Mouse (Mus musculus) ES-E14 (cell line): ENCODE measurements around the gene Crebrf. TPM values are rescaled to one million over a fixed set of nuclear protein-coding genes. Genes with fewer than 3 reads are reported as not detected.

Experiments used
- DNase-seq: peaks from one replicate; pipeline ENCODE4 v3.0.0-alpha.2; 2013; ENCODE audit warnings: low read depth, low spot score
- H3K27ac ChIP-seq: 2 replicates; pipeline ENCODE4 v1.5.1; 2012; ENCODE audit warnings: low read depth, mild to moderate bottlenecking, low read length, moderate library complexity, mixed read lengths; ENCODE audit not compliant: poor library complexity, insufficient read depth, severe bottlenecking
- H3K36me3 ChIP-seq: 2 replicates; pipeline ENCODE4 v1.6.1; 2012; ENCODE audit warnings: mild to moderate bottlenecking, low read length, moderate library complexity, mixed read lengths; ENCODE audit not compliant: control insufficient read depth, poor library complexity, insufficient read depth, severe bottlenecking
- H3K4me1 ChIP-seq, 2 experiments: fragments of 150-350 bp in 1 of 2; sonication (generic) in 1 of 2; 2 replicates each; pipeline ENCODE4 v1.6.1; 2012; ENCODE audit warnings: low read length in 2 of 2, mild to moderate bottlenecking in 1 of 2, mixed read lengths in 1 of 2; ENCODE audit not compliant: control insufficient read depth in 2 of 2, insufficient read depth in 2 of 2, poor library complexity in 1 of 2
- H3K4me3 ChIP-seq, 2 experiments: fragments of 150-350 bp in 1 of 2; sonication (generic) in 1 of 2; 2 replicates each; pipeline ENCODE4 v1.5.1; 2012; ENCODE audit warnings: low read length in 2 of 2, low read depth in 1 of 2, mild to moderate bottlenecking in 1 of 2, mixed read lengths in 1 of 2; ENCODE audit not compliant: insufficient read depth in 1 of 2, poor library complexity in 1 of 2, severe bottlenecking in 1 of 2
- H3K9ac ChIP-seq: 2 replicates; pipeline ENCODE4 v1.6.1; 2012; ENCODE audit warnings: low read depth, mild to moderate bottlenecking, low read length, mixed read lengths; ENCODE audit not compliant: poor library complexity, insufficient read depth, severe bottlenecking
- H3K9me3 ChIP-seq: fragments of 150-350 bp; sonication (generic); 2 replicates; pipeline ENCODE4 v1.6.1; 2012; ENCODE audit warnings: low read depth, mild to moderate bottlenecking, low read length; ENCODE audit not compliant: control insufficient read depth, insufficient read depth
- CHD2 ChIP-seq: IDR thresholded peaks from 2 replicates; pipeline ENCODE4 v1.6.1; 2014; ENCODE audit warnings: mild to moderate bottlenecking, low read depth, low read length, inconsistent platforms
- HCFC1 ChIP-seq: IDR thresholded peaks from 2 replicates; pipeline ENCODE4 v1.6.1; 2012; ENCODE audit warnings: low read length, inconsistent platforms, borderline replicate concordance; ENCODE audit not compliant: insufficient read depth
- MAFK ChIP-seq: IDR thresholded peaks from 2 replicates; pipeline ENCODE4 v1.6.1; 2014; ENCODE audit warnings: mild to moderate bottlenecking, low read depth, low read length, inconsistent platforms; ENCODE audit not compliant: insufficient read depth
- ZC3H11A ChIP-seq: IDR thresholded peaks from 2 replicates; pipeline ENCODE4 v1.6.1; 2012; ENCODE audit warnings: low read depth, mild to moderate bottlenecking, inconsistent platforms, low read length, borderline replicate concordance
- ZNF384 ChIP-seq: IDR thresholded peaks from 2 replicates; pipeline ENCODE4 v1.6.1; 2012; ENCODE audit warnings: low read depth, low read length, inconsistent platforms
- in situ Hi-C, 2 experiments: fragments of 600-800 bp; cut with MboI; formaldehyde crosslinking; loops; one replicate each; pipeline ENCODE4 v1.15.1; 2025; ENCODE audit warnings: low sequenced_read_pairs in 2 of 2, inconsistent platforms in 1 of 2; ENCODE audit not compliant: unreplicated experiment in 2 of 2
- total RNA-seq: library from RNA; depleted of rRNA; stranded (reverse); fragments of 300-350 nt; gene quantifications from 2 replicates; pipeline ENCODE4 v1.2.3, GENCODE M21; 2012

Gene Crebrf
- total RNA-seq, 1 experiment: 16.6 TPM

DNA sequence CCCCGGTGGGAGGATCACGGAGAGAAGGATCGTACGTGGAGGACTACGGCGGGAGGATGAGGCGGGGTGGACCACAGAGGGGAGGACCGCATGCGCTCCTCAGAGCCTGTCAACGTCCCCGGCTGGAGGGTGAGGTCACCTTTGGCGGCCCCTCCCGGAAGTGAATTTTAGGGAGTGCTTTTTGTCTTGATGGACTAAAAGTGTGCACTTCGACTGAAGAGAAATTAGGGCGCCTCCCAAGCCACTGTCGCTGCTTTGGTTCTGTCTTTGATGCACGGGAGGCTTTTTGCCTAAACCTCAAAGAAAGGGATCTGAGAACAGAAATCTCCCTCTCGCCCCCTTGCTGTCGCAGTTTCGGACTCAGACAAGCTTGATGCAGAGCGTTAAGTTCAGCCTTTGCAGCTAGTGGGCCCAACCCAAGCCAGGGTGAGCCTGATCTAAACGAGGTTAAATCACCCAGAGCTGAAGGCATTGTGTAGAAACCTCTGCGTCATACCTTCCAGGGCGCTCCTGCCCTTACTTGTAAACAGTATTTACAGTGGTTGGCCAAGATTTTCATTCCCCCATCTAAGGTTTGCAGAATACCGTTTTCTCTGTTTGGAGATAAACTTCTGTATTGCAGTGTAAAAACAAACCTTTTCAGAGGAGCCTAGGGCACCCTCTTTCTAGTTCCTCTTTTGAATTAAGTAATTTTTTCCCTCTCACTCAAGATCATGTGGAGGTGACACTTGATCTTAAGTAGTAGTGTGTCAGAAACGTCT is 38.7 kb upstream of the Crebrf start:
- Histone ChIP-seq H3K27ac (peak overlapping the region; percentile 61; the same call in 1 of the 2 replicates), H3K9ac (peak overlapping the region; percentile 91), H3K4me1 (peaks cover 0 to 2% of the 10 kb centered on the region in 2 experiments; a peak in 1 of 4 replicates), H3K9me3 (no peaks in the 10 kb centered on the region), H3K4me3 (peak overlapping the region; percentile 78 to 94), H3K36me3 (no peaks in the 10 kb centered on the region)
- in situ Hi-C loops: loop anchor here in 1 of 2 experiments (25.0 kb wide), 1 partner anchor 211 kb away; no protein-coding TSS in a partner anchor
- DNase-seq: no peak
- TF ChIP-seq HCFC1 (no peak), ZC3H11A (no peak), MAFK (no peak), ZNF384 (no peak), CHD2 (no peak)

DNA sequence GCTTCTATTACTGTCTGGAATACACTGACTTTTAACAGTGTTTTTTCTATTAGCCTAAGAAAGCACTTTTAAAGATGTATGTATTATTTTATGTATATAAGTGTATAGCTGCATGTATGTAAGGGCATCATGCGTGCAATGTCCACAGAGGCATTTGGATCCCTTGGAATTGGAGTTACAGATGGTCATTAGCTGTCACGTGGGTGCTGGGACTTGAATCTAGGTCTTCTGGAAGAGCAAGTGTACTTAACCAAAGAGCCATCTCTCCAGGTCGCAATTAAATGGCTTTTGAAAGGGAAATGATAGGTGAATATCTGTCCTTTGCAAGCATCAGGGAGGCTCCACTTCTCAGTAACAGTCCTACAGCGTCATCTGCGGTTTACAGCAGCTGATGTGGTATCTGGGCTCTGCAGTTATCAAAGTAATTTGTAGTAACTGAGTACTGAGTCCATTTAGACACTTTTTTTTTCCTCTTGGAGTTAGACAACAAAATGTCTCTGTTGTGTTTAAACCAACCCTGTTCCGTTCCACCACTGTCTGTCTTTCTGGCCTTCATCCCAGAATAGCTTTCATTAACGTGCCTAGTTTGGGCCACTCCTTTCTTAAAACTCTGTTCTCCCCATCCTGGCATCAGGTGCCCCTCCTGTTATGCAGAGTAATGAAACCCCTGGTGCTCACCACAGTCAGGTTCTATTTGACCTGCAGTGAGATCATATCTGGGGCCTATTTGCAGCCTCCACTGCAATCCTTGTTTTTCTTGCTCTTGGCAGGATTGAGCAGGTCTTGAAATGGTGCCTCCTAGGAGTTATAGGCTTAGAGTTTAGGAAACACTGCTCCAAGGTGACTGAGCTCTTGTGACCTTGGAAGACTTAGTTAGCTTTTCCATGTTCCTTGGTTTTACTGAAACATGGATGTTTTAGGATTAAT is 37.5 kb upstream of the Crebrf start:
- in situ Hi-C loops: loop anchor here in 1 of 2 experiments (25.0 kb wide), 1 partner anchor 209 kb away; no protein-coding TSS in a partner anchor
- Histone ChIP-seq H3K4me3 (no peak overlapping the region), H3K27ac (no peak overlapping the region), H3K36me3 (no peaks in the 10 kb centered on the region), H3K9ac (no peak overlapping the region), H3K9me3 (no peaks in the 10 kb centered on the region), H3K4me1 (peaks cover 0 to 2% of the 10 kb centered on the region in 2 experiments; a peak in 1 of 4 replicates)
- no peak for TF ChIP-seq ZC3H11A
- no peak for TF ChIP-seq CHD2
- TF ChIP-seq MAFK: no peak
- TF ChIP-seq HCFC1: no peak
- no peak for TF ChIP-seq ZNF384
- DNase-seq: no peak

GRCm38 (mm10) chr17:26681276-26681675 is 34.2 kb upstream of the Crebrf start:
- Histone ChIP-seq H3K9me3 (no peaks in the 10 kb centered on the region), H3K27ac (no peak overlapping the region), H3K36me3 (peaks cover 2% of the 10 kb centered on the region), H3K4me1 (0 out of 4 replicates have a peak, but pooled peaks cover 0 to under 1% of the 10 kb centered on the region in 2 experiments), H3K9ac (no peak overlapping the region), H3K4me3 (no peak overlapping the region)
- no peak for TF ChIP-seq ZNF384
- TF ChIP-seq HCFC1: no peak
- no peak for TF ChIP-seq CHD2
- TF ChIP-seq ZC3H11A: no peak
- in situ Hi-C loops: loop anchor here in 1 of 2 experiments (25.0 kb wide), 1 partner anchor 206 kb away; no protein-coding TSS in a partner anchor
- no peak for DNase-seq

- peaks cover 2% of the 10 kb centered on the region for H3K36me3 ChIP-seq
- TF ChIP-seq ZC3H11A: no peak
- no peak for DNase-seq
- 0 out of 4 replicates have a peak overlapping the region, but pooled peaks of 1 of the 2 experiments have one; percentile 0 for H3K4me3 ChIP-seq
- in situ Hi-C loops: loop anchor here in 1 of 2 experiments (25.0 kb wide), 1 partner anchor 201 kb away; no protein-coding TSS in a partner anchor
- peaks cover 0 to 4% of the 10 kb centered on the region in 2 experiments; a peak in 2 of 4 replicates for H3K4me1 ChIP-seq
- no peak overlapping the region for H3K27ac ChIP-seq
- no peaks in the 10 kb centered on the region for H3K9me3 ChIP-seq
- peak overlapping the region; percentile 50; the same call in 1 of the 2 replicates for H3K9ac ChIP-seq
Measured at GRCm38 (mm10) chr17:26686334-26687000, 29.0 kb upstream of the Crebrf start.
